10 mouse cellular contexts compared by ENCODE assay signal in genomic region chr5:149852516-149852915, GRCm38 (mm10).
DNase-seq lines count a peak whose midpoint lies in the region; ATAC-seq lines count a peak whose summit lies in the region.
"Had no signal": no experiment of that assay in that cellular context is flagged by ENCODE, and none has a peak within 500 bp of the region (broad histone marks: within the 10 kb centered on the region; RNA-seq: fewer than 3 reads in every experiment).

No protein-coding gene starts in this region.

- no peak overlapping the region for H3K27ac ChIP-seq in kidney, embryonic 14.5 days (ENCODE audit: low read depth, low read length)
- H3K27ac ChIP-seq in limb, embryonic 15.5 days, result no peak overlapping the region
- H3K27ac ChIP-seq: forebrain, embryonic 13.5 days; midbrain, embryonic 12.5 days had no signal

- H3K4me1 ChIP-seq in kidney, embryonic 14.5 days (ENCODE audit: control insufficient read depth, insufficient read depth, low read length), result no peaks in the 10 kb centered on the region
- H3K4me1 ChIP-seq in limb, embryonic 15.5 days, result 0 out of 2 replicates have a peak, but pooled peaks cover 3% of the 10 kb centered on the region
- H3K4me1 ChIP-seq: forebrain, embryonic 13.5 days; midbrain, embryonic 12.5 days had no signal

- no peak overlapping the region for H3K4me3 ChIP-seq in kidney, embryonic 14.5 days (ENCODE audit: low read length)
- no peak overlapping the region for H3K4me3 ChIP-seq in limb, embryonic 15.5 days
- H3K4me3 ChIP-seq: forebrain, embryonic 13.5 days; midbrain, embryonic 12.5 days had no signal

- H3K9ac ChIP-seq in kidney, embryonic 14.5 days (ENCODE audit: low read depth, low read length), result no peak overlapping the region
- H3K9ac ChIP-seq in limb, embryonic 15.5 days, result no peak overlapping the region
- H3K9ac ChIP-seq: forebrain, embryonic 13.5 days; midbrain, embryonic 12.5 days had no signal

- DNase-seq in kidney, adult 18-20 months, result no peak
- peak; percentile 33 for DNase-seq in thymus, postnatal 4 days
- no peak for DNase-seq in thymus, postnatal 36 days
- no peak for DNase-seq in cerebellum, adult 11 months
- no peak for DNase-seq in ovary, postnatal 36 days (ENCODE audit: low spot score)
- no peak for DNase-seq in cerebellum, adult 18-20 months

- 0 out of 2 replicates have a peak overlapping the region, but pooled peaks have one; percentile 6 for H3K4me2 ChIP-seq in kidney, embryonic 14.5 days (replicated peaks; ENCODE audit: low read depth, low read length)
- peak overlapping the region; percentile 27; the same call in 1 of the 2 replicates for H3K4me2 ChIP-seq in limb, embryonic 15.5 days
- H3K4me2 ChIP-seq: forebrain, embryonic 13.5 days; midbrain, embryonic 12.5 days had no signal

- no peaks in the 10 kb centered on the region for H3K9me3 ChIP-seq in kidney, embryonic 14.5 days (ENCODE audit: control insufficient read depth, low read length)
- H3K9me3 ChIP-seq in limb, embryonic 15.5 days, result no peaks in the 10 kb centered on the region
- H3K9me3 ChIP-seq: forebrain, embryonic 13.5 days; midbrain, embryonic 12.5 days had no signal

- no peaks in the 10 kb centered on the region for H3K27me3 ChIP-seq in kidney, embryonic 14.5 days (ENCODE audit: control insufficient read depth, insufficient read depth, low read length)
- H3K27me3 ChIP-seq in limb, embryonic 15.5 days, result peaks cover 6% of the 10 kb centered on the region; the same call in 1 of the 2 replicates
- H3K27me3 ChIP-seq: forebrain, embryonic 13.5 days had no signal

- no peaks in the 10 kb centered on the region for H3K36me3 ChIP-seq in kidney, embryonic 14.5 days (ENCODE audit: control insufficient read depth, insufficient read depth, low read length)
- H3K36me3 ChIP-seq in limb, embryonic 15.5 days, result no peaks in the 10 kb centered on the region
- H3K36me3 ChIP-seq: midbrain, embryonic 12.5 days had no signal

- ATAC-seq in kidney, embryonic 14.5 days (ENCODE audit: low FRiP score, low TSS enrichment), result 0 out of 2 replicates have a peak, but pooled peaks have one; percentile 43
- ATAC-seq in limb, embryonic 15.5 days (ENCODE audit: insufficient number of reproducible peaks, low FRiP score, low TSS enrichment, low read depth), result no peak
- ATAC-seq: forebrain, embryonic 13.5 days had no signal

- WGBS in kidney, embryonic 14.5 days, result 47% methylated on average over 16 of the region's 16 CpGs
- WGBS in limb, embryonic 15.5 days, result 33% methylated on average over 16 of the region's 16 CpGs
